Mouse (Mus musculus) lung, postnatal 4 days (tissue): Measurements from ENCODE around the gene BC003965.
"Not testable (repeated sequence)": the region's sequence is repeated elsewhere in the genome, so short reads cannot be mapped to it uniquely, and the experiment has no call there.

Experiments used
- DNase-seq, 2 experiments: peaks; one replicate each; pipeline ENCODE4 v3.0.0; 2021

BC003965 gene

GRCm38 (mm10) chr17:25219492-25220295 lies 35.3 kb downstream of the BC003965 start:
- DNase-seq = no peak

- no peak for DNase-seq
Observed at GRCm38 (mm10) chr17:25220746-25221145, 36.4 kb downstream of the BC003965 start.

GRCm38 (mm10) chr17:25221821-25222503 lies 37.6 kb downstream of the BC003965 start:
- peak; percentile 66 to 73 for DNase-seq

- not testable (repeated sequence) for DNase-seq
Observed at GRCm38 (mm10) chr17:25222504-25222940, 38.2 kb downstream of the BC003965 start.

- DNase-seq = no peak
Observed at GRCm38 (mm10) chr17:25222951-25223601, 38.7 kb downstream of the BC003965 start.

- DNase-seq = no peak
Observed at GRCm38 (mm10) chr17:25224586-25225222, 40.4 kb downstream of the BC003965 start.

GRCm38 (mm10) chr17:25225659-25226058 lies 41.3 kb downstream of the BC003965 start:
- no peak for DNase-seq

GRCm38 (mm10) chr17:25227991-25228390 lies 43.6 kb downstream of the BC003965 start:
- DNase-seq = no peak

- DNase-seq = not testable (repeated sequence)
Observed at GRCm38 (mm10) chr17:25230014-25230655, 45.8 kb downstream of the BC003965 start.

GRCm38 (mm10) chr17:25230700-25231099 lies 46.3 kb downstream of the BC003965 start:
- no peak for DNase-seq

GRCm38 (mm10) chr17:25231621-25232020 lies 47.3 kb downstream of the BC003965 start:
- not testable (repeated sequence) for DNase-seq

- DNase-seq = no peak
Observed at GRCm38 (mm10) chr17:25235635-25236034, 51.3 kb downstream of the BC003965 start.
